Comparison of ENCODE assay signal across 11 mouse cellular contexts in genomic region chr15:63163550-63164279, GRCm38 (mm10).
DNase-seq lines count a peak whose midpoint lies in the region; ATAC-seq lines count a peak whose summit lies in the region.
"Had no signal": no experiment of that assay in that cellular context is flagged by ENCODE, and none has a peak within 500 bp of the region (broad histone marks: within the 10 kb centered on the region; RNA-seq: fewer than 3 reads in every experiment).

No protein-coding gene starts in this region.

- ATAC-seq in kidney, embryonic 16.5 days (ENCODE audit: low FRiP score, low TSS enrichment), result peak; percentile 88
- peak; percentile 76 for ATAC-seq in intestine, embryonic 16.5 days
- no peak for ATAC-seq in erythroid progenitor cell, adult 5-6 weeks (replicated peaks; ENCODE audit: low FRiP score, poor library complexity, severe bottlenecking)
- ATAC-seq: midbrain, embryonic 15.5 days had no signal

- DNase-seq in kidney, adult 18-20 months, result no peak
- peak; percentile 3 for DNase-seq in testis, postnatal 14 days (ENCODE audit: low spot score)
- no peak for DNase-seq in testis, postnatal 10 days (ENCODE audit: low spot score)
- peak; percentile 36 for DNase-seq in yolk sac, embryonic 10.5 days (ENCODE audit: low spot score)
- no peak for DNase-seq in T-cell, adult 2 months (ENCODE audit: low spot score)
- DNase-seq: cerebellum, adult 2 months; liver, embryonic 13.5 days had no signal

- H3K4me1 ChIP-seq in kidney, embryonic 16.5 days (ENCODE audit: insufficient read depth, low read length), result peaks cover 13% of the 10 kb centered on the region
- peaks cover 11% of the 10 kb centered on the region for H3K4me1 ChIP-seq in intestine, embryonic 16.5 days (ENCODE audit: control insufficient read depth, insufficient read depth, low read length)
- H3K4me1 ChIP-seq: liver, embryonic 13.5 days; midbrain, embryonic 15.5 days had no signal

- H3K4me2 ChIP-seq in kidney, embryonic 16.5 days (replicated peaks; ENCODE audit: low read depth, low read length), result no peak overlapping the region
- H3K4me2 ChIP-seq in intestine, embryonic 16.5 days (ENCODE audit: low read depth, low read length), result no peak overlapping the region
- H3K4me2 ChIP-seq: liver, embryonic 13.5 days; midbrain, embryonic 15.5 days had no signal

- H3K27ac ChIP-seq in kidney, embryonic 16.5 days (ENCODE audit: low read length), result peak overlapping the region; percentile 57
- H3K27ac ChIP-seq in intestine, embryonic 16.5 days (ENCODE audit: low read length), result no peak overlapping the region
- H3K27ac ChIP-seq: liver, embryonic 13.5 days; midbrain, embryonic 15.5 days had no signal

- no peaks in the 10 kb centered on the region for H3K36me3 ChIP-seq in kidney, embryonic 16.5 days (ENCODE audit: insufficient read depth, low read length)
- no peaks in the 10 kb centered on the region for H3K36me3 ChIP-seq in intestine, embryonic 16.5 days (ENCODE audit: control insufficient read depth, insufficient read depth, low read length)
- H3K36me3 ChIP-seq: liver, embryonic 13.5 days; midbrain, embryonic 15.5 days had no signal

- no peaks in the 10 kb centered on the region for H3K9me3 ChIP-seq in kidney, embryonic 16.5 days (ENCODE audit: low read length)
- H3K9me3 ChIP-seq in intestine, embryonic 16.5 days (ENCODE audit: control insufficient read depth, low read length), result no peaks in the 10 kb centered on the region
- H3K9me3 ChIP-seq: liver, embryonic 13.5 days; midbrain, embryonic 15.5 days had no signal

- no peak overlapping the region for H3K9ac ChIP-seq in kidney, embryonic 16.5 days (replicated peaks; ENCODE audit: low read length)
- no peak overlapping the region for H3K9ac ChIP-seq in intestine, embryonic 16.5 days (ENCODE audit: low read depth, low read length)
- H3K9ac ChIP-seq: liver, embryonic 13.5 days; midbrain, embryonic 15.5 days had no signal

- H3K27me3 ChIP-seq in kidney, embryonic 16.5 days (ENCODE audit: insufficient read depth, low read length), result no peaks in the 10 kb centered on the region
- H3K27me3 ChIP-seq in intestine, embryonic 16.5 days (replicated peaks; ENCODE audit: control insufficient read depth, insufficient read depth, low read length), result no peaks in the 10 kb centered on the region
- H3K27me3 ChIP-seq: liver, embryonic 13.5 days; midbrain, embryonic 15.5 days had no signal

- WGBS in kidney, embryonic 16.5 days, result 6% methylated on average over 6 of the region's 6 CpGs
- WGBS in intestine, embryonic 16.5 days, result 7% methylated on average over 6 of the region's 6 CpGs

- H3K4me3 ChIP-seq in kidney, embryonic 16.5 days (ENCODE audit: low read length), result no peak overlapping the region
- H3K4me3 ChIP-seq in intestine, embryonic 16.5 days (ENCODE audit: low read length), result no peak overlapping the region
- H3K4me3 ChIP-seq: liver, embryonic 13.5 days; midbrain, embryonic 15.5 days had no signal

Comparison
In these comparisons a context has a peak if more than half of its experiments do, and no peak if none do; other contexts are left out.
1. DNase-seq: peak in testis, postnatal 14 days (single experiment) and yolk sac, embryonic 10.5 days (single experiment); none in kidney, adult 18-20 months (single experiment), testis, postnatal 10 days (single experiment) and T-cell, adult 2 months (single experiment).